Mouse (Mus musculus) MEL (cell line): Measurements from ENCODE around the gene Rgs11. TPM values are rescaled to one million over a fixed set of nuclear protein-coding genes. Genes with fewer than 3 reads are reported as not detected.

Experiments
- DNase-seq: peaks from one replicate; pipeline ENCODE4 v3.0.0; 2011; ENCODE audit warnings: low read depth, low spot score
- H3K27ac ChIP-seq: 2 replicates; pipeline ENCODE4 v1.5.1; 2012; ENCODE audit warnings: low read depth, mild to moderate bottlenecking, control low read depth, low read length, moderate library complexity; ENCODE audit not compliant: control insufficient read depth
- H3K27me3 ChIP-seq, 2 experiments: fragments of 150-350 bp in 1 of 2; sonication (generic) in 1 of 2; 2 replicates each; pipeline ENCODE4 v1.6.1; 2012; ENCODE audit warnings: low read length in 2 of 2, mild to moderate bottlenecking in 2 of 2, improper control_type of control experiment in 1 of 2, moderate library complexity in 1 of 2; ENCODE audit not compliant: insufficient read depth in 2 of 2, control insufficient read depth in 1 of 2
- H3K36me3 ChIP-seq, 2 experiments: 2 replicates each; pipeline ENCODE4 v1.6.1; 2012 to 2014; ENCODE audit warnings: low read length in 2 of 2, improper control_type of control experiment in 1 of 2, inconsistent platforms in 1 of 2, mild to moderate bottlenecking in 1 of 2; ENCODE audit not compliant: insufficient read depth in 2 of 2, control insufficient read depth in 1 of 2
- H3K4me1 ChIP-seq, 2 experiments: fragments of 150-350 bp in 1 of 2; sonication (generic) in 1 of 2; 2 replicates each; pipeline ENCODE4 v1.6.1; 2012; ENCODE audit warnings: low read length in 2 of 2, improper control_type of control experiment in 1 of 2, mild to moderate bottlenecking in 1 of 2; ENCODE audit not compliant: insufficient read depth in 2 of 2, control insufficient read depth in 1 of 2
- H3K4me3 ChIP-seq, 2 experiments: fragments of 150-350 bp in 1 of 2; sonication (generic) in 1 of 2; 2 replicates each; pipeline ENCODE4 v1.5.1; 2012; ENCODE audit warnings: low read depth in 2 of 2, low read length in 2 of 2, mild to moderate bottlenecking in 2 of 2, moderate library complexity in 2 of 2, control low read depth in 1 of 2, improper control_type of control experiment in 1 of 2; ENCODE audit not compliant: control insufficient read depth in 1 of 2, insufficient read depth in 1 of 2
- H3K79me2 ChIP-seq: 2 replicates; pipeline ENCODE4 v1.6.1; 2012; ENCODE audit warnings: mild to moderate bottlenecking, low read length, moderate library complexity; ENCODE audit not compliant: control insufficient read depth, poor library complexity, insufficient read depth
- H3K9ac ChIP-seq: 2 replicates; pipeline ENCODE4 v1.6.1; 2012; ENCODE audit warnings: low read depth, mild to moderate bottlenecking, control low read depth, low read length, moderate library complexity; ENCODE audit not compliant: control insufficient read depth, poor library complexity, severe bottlenecking
- H3K9me3 ChIP-seq: fragments of 150-350 bp; sonication (generic); replicated peaks from 2 replicates; pipeline ENCODE4 v1.6.1; 2012; ENCODE audit warnings: mild to moderate bottlenecking, low read length, improper control_type of control experiment, moderate library complexity; ENCODE audit not compliant: insufficient read depth
- BHLHE40 ChIP-seq: IDR thresholded peaks from 2 replicates; pipeline ENCODE4 v1.6.1; 2012; ENCODE audit warnings: low read depth, mild to moderate bottlenecking, inconsistent platforms, low read length, improper control_type of control experiment, borderline replicate concordance
- CHD1 ChIP-seq: IDR thresholded peaks from 2 replicates; pipeline ENCODE4 v1.6.1; 2012; ENCODE audit warnings: low read depth, mild to moderate bottlenecking, inconsistent platforms, low read length, improper control_type of control experiment
- CHD2 ChIP-seq: IDR thresholded peaks from 2 replicates; pipeline ENCODE4 v1.6.1; 2011; ENCODE audit warnings: low read length, improper control_type of control experiment
- E2F4 ChIP-seq: IDR thresholded peaks from 2 replicates; pipeline ENCODE4 v1.6.1; 2011; ENCODE audit warnings: low read depth, low read length, improper control_type of control experiment, borderline replicate concordance
- ETS1 ChIP-seq: IDR thresholded peaks from 2 replicates; pipeline ENCODE4 v1.6.1; 2012; ENCODE audit warnings: low read depth, mild to moderate bottlenecking, inconsistent platforms, low read length, improper control_type of control experiment, moderate library complexity
- HCFC1 ChIP-seq: IDR thresholded peaks from 2 replicates; pipeline ENCODE4 v1.6.1; 2012; ENCODE audit warnings: low read depth, mild to moderate bottlenecking, inconsistent platforms, low read length, improper control_type of control experiment, moderate library complexity
- JUND ChIP-seq: IDR thresholded peaks from 2 replicates; pipeline ENCODE4 v1.6.1; 2011; ENCODE audit warnings: low read depth, mild to moderate bottlenecking, improper control_type of control experiment, low read length
- KAT2A ChIP-seq: conservative IDR thresholded peaks from 2 replicates; pipeline ENCODE4 v1.6.1; 2012; ENCODE audit warnings: low read depth, low read length, improper control_type of control experiment, inconsistent platforms
- MAZ ChIP-seq: IDR thresholded peaks from 2 replicates; pipeline ENCODE4 v1.6.1; 2012; ENCODE audit warnings: low read depth, mild to moderate bottlenecking, inconsistent platforms, low read length, improper control_type of control experiment
- MXI1 ChIP-seq: IDR thresholded peaks from 2 replicates; pipeline ENCODE4 v1.6.1; 2011; ENCODE audit warnings: mild to moderate bottlenecking, low read depth, low read length, improper control_type of control experiment
- MYB ChIP-seq: IDR thresholded peaks from 2 replicates; pipeline ENCODE4 v1.6.1; 2011; ENCODE audit warnings: mild to moderate bottlenecking, low read depth, low read length, improper control_type of control experiment
- NRF1 ChIP-seq: IDR thresholded peaks from 2 replicates; pipeline ENCODE4 v1.6.1; 2014; ENCODE audit warnings: low read depth, mild to moderate bottlenecking, inconsistent platforms, low read length, improper control_type of control experiment, moderate library complexity; ENCODE audit not compliant: poor library complexity, insufficient read depth, severe bottlenecking
- POLR2A ChIP-seq, 2 experiments: IDR thresholded peaks; 2 replicates each; pipeline ENCODE4 v1.6.1; 2011 to 2012; ENCODE audit warnings: low read length in 2 of 2, mild to moderate bottlenecking in 2 of 2, control low read depth in 1 of 2, improper control_type of control experiment in 1 of 2, low read depth in 1 of 2, moderate library complexity in 1 of 2; ENCODE audit not compliant: control insufficient read depth in 1 of 2, insufficient read depth in 1 of 2, poor library complexity in 1 of 2
- POLR2AphosphoS2 ChIP-seq: IDR thresholded peaks from 2 replicates; pipeline ENCODE4 v1.6.1; 2011; ENCODE audit warnings: low read length, improper control_type of control experiment
- POLR2AphosphoS5 ChIP-seq: IDR thresholded peaks from 2 replicates; pipeline ENCODE4 v1.6.1; 2012; ENCODE audit warnings: low read depth, borderline replicate concordance, mild to moderate bottlenecking, inconsistent platforms, low read length, moderate library complexity, mixed read lengths
- RAD21 ChIP-seq: IDR thresholded peaks from 2 replicates; pipeline ENCODE4 v1.6.1; 2011; ENCODE audit warnings: mild to moderate bottlenecking, low read depth, low read length, improper control_type of control experiment
- RCOR1 ChIP-seq: IDR thresholded peaks from 2 replicates; pipeline ENCODE4 v1.6.1; 2012; ENCODE audit warnings: low read depth, mild to moderate bottlenecking, inconsistent platforms, low read length, improper control_type of control experiment
- SMC3 ChIP-seq: IDR thresholded peaks from 2 replicates; pipeline ENCODE4 v1.6.1; 2011; ENCODE audit warnings: low read depth, low read length, improper control_type of control experiment
- TAL1 ChIP-seq: IDR thresholded peaks from 2 replicates; pipeline ENCODE4 v1.6.1; 2012; ENCODE audit warnings: mild to moderate bottlenecking, inconsistent platforms, low read length, moderate library complexity, mixed read lengths
- TBP ChIP-seq: IDR thresholded peaks from 2 replicates; pipeline ENCODE4 v1.8.0; 2011; ENCODE audit warnings: low read depth, low read length, improper control_type of control experiment
- TCF12 ChIP-seq: IDR thresholded peaks from 2 replicates; pipeline ENCODE4 v1.6.1; 2014; ENCODE audit warnings: low read depth, mild to moderate bottlenecking, inconsistent platforms, low read length, improper control_type of control experiment, moderate library complexity
- UBTF ChIP-seq: IDR thresholded peaks from 2 replicates; pipeline ENCODE4 v1.6.1; 2012; ENCODE audit warnings: low read depth, mild to moderate bottlenecking, inconsistent platforms, low read length, improper control_type of control experiment, moderate library complexity, borderline replicate concordance; ENCODE audit not compliant: insufficient read depth
- USF1 ChIP-seq: IDR thresholded peaks from 2 replicates; pipeline ENCODE4 v1.6.1; 2014; ENCODE audit warnings: low read depth, mild to moderate bottlenecking, inconsistent platforms, low read length, improper control_type of control experiment, moderate library complexity
- polyA plus RNA-seq, 2 experiments: library from polyadenylated mRNA; stranded (reverse) in 1 of 2; unstranded in 1 of 2; fragments of >175 nt in 1 of 2; fragments of >200 nt in 1 of 2; gene quantifications; 2 replicates each; pipeline versions ENCODE4 v1.2.1 to v1.2.4; 2012; ENCODE audit warnings: low replicate concordance in 2 of 2, low read depth in 1 of 2; ENCODE audit not compliant: insufficient read length in 2 of 2, insufficient read depth in 1 of 2, missing spikeins in 1 of 2
- total RNA-seq: library from RNA; depleted of rRNA; stranded (reverse); fragments of 300-350 nt; gene quantifications from 2 replicates; pipeline ENCODE4 v1.2.3, GENCODE M21; 2012

Gene Rgs11
- total and polyA plus RNA-seq, 3 experiments = 11.4 to 32.6 TPM; not detected in 1

DNA sequence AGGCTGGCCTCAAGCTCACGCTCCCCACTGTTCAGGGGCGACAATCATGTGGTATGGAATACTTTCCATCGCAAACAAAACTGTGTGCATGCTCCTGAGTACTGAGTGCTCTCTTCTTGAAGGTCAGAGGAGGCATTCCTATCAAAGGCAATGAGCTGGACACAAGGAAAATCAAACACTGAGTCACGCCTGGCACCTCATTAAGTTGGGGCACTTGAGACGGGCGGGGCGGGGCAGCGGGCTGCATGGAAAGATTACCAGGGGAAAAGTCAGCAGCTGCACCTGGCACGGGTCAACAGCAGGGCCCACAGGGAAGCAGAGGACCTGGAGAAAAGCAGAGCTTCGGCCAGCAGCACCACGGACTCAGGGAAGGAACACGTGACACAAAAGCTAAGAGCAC lies 22.4 kb downstream of the Rgs11 start:
- no peaks in the 10 kb centered on the region for H3K36me3 ChIP-seq
- H3K27ac ChIP-seq = no peak overlapping the region
- H3K27me3 ChIP-seq = peaks cover 5 to 9% of the 10 kb centered on the region in 2 experiments; a peak in 3 of 4 replicates
- no peaks in the 10 kb centered on the region for H3K4me1 ChIP-seq
- no peaks in the 10 kb centered on the region for H3K9me3 ChIP-seq
- no peak for DNase-seq
- H3K9ac ChIP-seq = no peak overlapping the region
- H3K4me3 ChIP-seq = no peak overlapping the region
- no peaks in the 10 kb centered on the region for H3K79me2 ChIP-seq
- TF ChIP-seq USF1 (no peak), SMC3 (no peak), POLR2A (IDR thresholded peaks at IDR 0.05; ENCODE audit: control insufficient read depth in 1 of 2, insufficient read depth in 1 of 2, low read depth in 1 of 2, low read length in 2 of 2, poor library complexity in 1 of 2) (no peak), RCOR1 (no peak), JUND (no peak), TBP (no peak)
- TF ChIP-seq, all 39 proteins: peak for 0

DNA sequence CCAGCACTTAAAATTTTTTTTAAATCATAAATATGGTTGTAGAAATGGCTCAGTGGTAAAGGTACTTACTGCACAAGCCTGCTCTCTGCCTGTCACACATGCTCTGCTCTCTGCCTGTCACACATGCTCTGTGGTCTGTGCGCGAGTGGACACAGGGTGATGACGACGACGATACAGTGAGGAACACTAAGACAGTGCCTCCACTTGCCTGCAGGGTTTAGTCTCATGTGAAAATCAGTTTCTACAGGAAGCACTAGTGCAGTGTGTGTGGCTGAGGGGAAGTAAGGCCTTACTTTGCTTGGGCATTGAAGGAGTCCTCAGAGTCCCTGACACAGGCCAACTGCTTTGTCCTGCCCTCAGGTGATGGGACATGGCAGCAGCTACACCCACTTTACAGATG lies 27.0 kb downstream of the Rgs11 start:
- no peak for DNase-seq
- no peak overlapping the region for H3K27ac ChIP-seq
- TF ChIP-seq TAL1 (no peak), CHD1 (no peak), MAZ (no peak), MXI1 (no peak), ETS1 (no peak), POLR2AphosphoS5 (no peak), USF1 (no peak), CHD2 (no peak), KAT2A (no peak), POLR2AphosphoS2 (no peak), HCFC1 (no peak), SMC3 (no peak), MYB (no peak), RAD21 (no peak), RCOR1 (no peak), TCF12 (no peak), NRF1 (no peak), BHLHE40 (no peak), E2F4 (no peak), UBTF (no peak)

More for the DNA sequence above, 27.0 kb downstream of the Rgs11 start:
- H3K9ac ChIP-seq = no peak overlapping the region
- no peaks in the 10 kb centered on the region for H3K79me2 ChIP-seq
- peaks cover 3% of the 10 kb centered on the region in 2 experiments; a peak in 3 of 4 replicates for H3K4me1 ChIP-seq
- peaks cover 2 to 3% of the 10 kb centered on the region in 2 experiments; a peak in 2 of 4 replicates for H3K27me3 ChIP-seq
- H3K4me3 ChIP-seq = no peak overlapping the region
- H3K9me3 ChIP-seq = no peaks in the 10 kb centered on the region
- no peaks in the 10 kb centered on the region for H3K36me3 ChIP-seq
